Mouse (Mus musculus) thymus, adult 2 months (tissue): ENCODE measurements around the gene Tfdp2.

ENCODE experiments used
- CTCF ChIP-seq: fragments of 200-500 bp; IDR thresholded peaks from 2 replicates; pipeline ENCODE4 v1.5.1; 2012; ENCODE audit warnings: mild to moderate bottlenecking, control low read depth, low read length, moderate library complexity, borderline replicate concordance; ENCODE audit not compliant: control insufficient read depth, poor library complexity, insufficient read depth; ENCODE audit errors: extremely low read depth
- POLR2A ChIP-seq: fragments of 200-500 bp; IDR thresholded peaks from 2 replicates; pipeline ENCODE4 v1.6.1; 2012; ENCODE audit warnings: mild to moderate bottlenecking, low read length, control low read depth, moderate library complexity; ENCODE audit not compliant: control insufficient read depth, poor library complexity, insufficient read depth; ENCODE audit errors: extremely low read depth

GRCm38 (mm10) chr9:96159047-96159446, 37.0 kb upstream of the Tfdp2 start:
- TF ChIP-seq POLR2A (no peak), CTCF (no peak)
